Mouse (Mus musculus): ENCODE data around the gene Odf3b. TPM values are rescaled to one million over a fixed set of nuclear protein-coding genes. Genes with fewer than 3 reads are reported as not detected.

Odf3b gene
- total and polyA plus RNA-seq, 2 experiments from 2014 or later: 0.67 TPM; not detected in 1

- Histone ChIP-seq H3K9me3 (replicated peaks; ENCODE audit: control insufficient read depth, low read length) (no peaks in the 10 kb centered on the region), H3K27ac (ENCODE audit: low read depth) (no peak overlapping the region), H3K4me1 (ENCODE audit: control insufficient read depth, insufficient read depth) (peaks cover 20% of the 10 kb centered on the region), H3K4me3 (ENCODE audit: low read depth, low read length) (no peak overlapping the region), H3K4me2 (ENCODE audit: low read depth, low read length) (no peak overlapping the region), H3K36me3 (replicated peaks; ENCODE audit: control insufficient read depth, insufficient read depth, low read length) (peaks cover 53% of the 10 kb centered on the region), H3K9ac (replicated peaks; ENCODE audit: low read depth, low read length) (no peak overlapping the region), H3K27me3 (ENCODE audit: control insufficient read depth, insufficient read depth, low read length) (no peaks in the 10 kb centered on the region)
- 91% methylated on average over 9 of the region's 9 CpGs for WGBS
- no peak for DNase-seq (ENCODE audit: low spot score)
- no peak for ATAC-seq (ENCODE audit: insufficient read depth, low read depth)
- TF ChIP-seq CTCF (IDR thresholded peaks at IDR 0.05; ENCODE audit: low read depth) (no peak), EP300 (IDR thresholded peaks at IDR 0.05; ENCODE audit: low read depth) (no peak)
These were observed 42.9 kb upstream of the Odf3b start for GRCm38 (mm10) chr15:89421938-89422337.

GRCm38 (mm10) chr15:89415282-89415681 is 36.2 kb upstream of the Odf3b start:
- peak overlapping the region; percentile 22 for H3K4me2 ChIP-seq (ENCODE audit: low read depth, low read length)
- no peak overlapping the region for H3K4me3 ChIP-seq (ENCODE audit: low read depth, low read length)
- WGBS: 38% methylated on average over 8 of the region's 8 CpGs
- peaks cover 41% of the 10 kb centered on the region for H3K36me3 ChIP-seq (replicated peaks; ENCODE audit: control insufficient read depth, insufficient read depth, low read length)
- H3K9me3 ChIP-seq (replicated peaks; ENCODE audit: control insufficient read depth, low read length): no peaks in the 10 kb centered on the region
- DNase-seq (ENCODE audit: low spot score): peak; percentile 89
- H3K27me3 ChIP-seq (ENCODE audit: control insufficient read depth, insufficient read depth, low read length): no peaks in the 10 kb centered on the region
- ATAC-seq (ENCODE audit: insufficient read depth, low read depth): peak; percentile 91
- H3K27ac ChIP-seq (ENCODE audit: low read depth): peak overlapping the region; percentile 79
- no peak overlapping the region for H3K9ac ChIP-seq (replicated peaks; ENCODE audit: low read depth, low read length)
- TF ChIP-seq EP300 (IDR thresholded peaks at IDR 0.05; ENCODE audit: low read depth) (peak; percentile 78; the same call in 1 of the 2 replicates), CTCF (IDR thresholded peaks at IDR 0.05; ENCODE audit: low read depth) (no peak)
- no peaks in the 10 kb centered on the region for H3K4me1 ChIP-seq (ENCODE audit: control insufficient read depth, insufficient read depth)

GRCm38 (mm10) chr15:89410118-89410517 is 31.0 kb upstream of the Odf3b start, which contains the start of gene Syce3:
Gene Syce3 (minus strand): TSS chr15:89410503.
- Histone ChIP-seq H3K4me1 (ENCODE audit: control insufficient read depth, insufficient read depth) (no peaks in the 10 kb centered on the region), H3K9me3 (replicated peaks; ENCODE audit: control insufficient read depth, low read length) (peaks cover 20% of the 10 kb centered on the region), H3K36me3 (replicated peaks; ENCODE audit: control insufficient read depth, insufficient read depth, low read length) (no peaks in the 10 kb centered on the region), H3K27me3 (ENCODE audit: control insufficient read depth, insufficient read depth, low read length) (no peaks in the 10 kb centered on the region), H3K4me2 (ENCODE audit: low read depth, low read length) (no peak within 1 kb of the TSS), H3K9ac (replicated peaks; ENCODE audit: low read depth, low read length) (no peak within 1 kb of the TSS), H3K27ac (ENCODE audit: low read depth) (no peak within 1 kb of the TSS), H3K4me3 (ENCODE audit: low read depth, low read length) (no peak within 1 kb of the TSS)
- no peak for DNase-seq (ENCODE audit: low spot score)
- ATAC-seq (ENCODE audit: insufficient read depth, low read depth): no peak
- WGBS: 85% methylated on average over 24 of the region's 24 CpGs
- TF ChIP-seq CTCF (IDR thresholded peaks at IDR 0.05; ENCODE audit: low read depth): no peak
- TF ChIP-seq EP300 (IDR thresholded peaks at IDR 0.05; ENCODE audit: low read depth): no peak

- Histone ChIP-seq H3K9me3 (replicated peaks; ENCODE audit: control insufficient read depth, low read length) (peaks cover 23% of the 10 kb centered on the region), H3K4me1 (ENCODE audit: control insufficient read depth, insufficient read depth) (no peaks in the 10 kb centered on the region), H3K4me3 (ENCODE audit: low read depth, low read length) (no peak overlapping the region), H3K4me2 (ENCODE audit: low read depth, low read length) (no peak overlapping the region), H3K9ac (replicated peaks; ENCODE audit: low read depth, low read length) (no peak overlapping the region), H3K36me3 (replicated peaks; ENCODE audit: control insufficient read depth, insufficient read depth, low read length) (no peaks in the 10 kb centered on the region), H3K27ac (ENCODE audit: low read depth) (no peak overlapping the region), H3K27me3 (ENCODE audit: control insufficient read depth, insufficient read depth, low read length) (no peaks in the 10 kb centered on the region)
- ATAC-seq (ENCODE audit: insufficient read depth, low read depth) (no peak), DNase-seq (ENCODE audit: low spot score) (no peak)
- TF ChIP-seq EP300 (IDR thresholded peaks at IDR 0.05; ENCODE audit: low read depth): no peak
- no peak for TF ChIP-seq CTCF (IDR thresholded peaks at IDR 0.05; ENCODE audit: low read depth)
These were observed 27.6 kb upstream of the Odf3b start for GRCm38 (mm10) chr15:89406691-89407090.

- Histone ChIP-seq H3K4me3 (ENCODE audit: low read depth, low read length) (no peak overlapping the region), H3K36me3 (replicated peaks; ENCODE audit: control insufficient read depth, insufficient read depth, low read length) (no peaks in the 10 kb centered on the region), H3K9me3 (replicated peaks; ENCODE audit: control insufficient read depth, low read length) (peaks cover 23% of the 10 kb centered on the region), H3K9ac (replicated peaks; ENCODE audit: low read depth, low read length) (no peak overlapping the region), H3K27me3 (ENCODE audit: control insufficient read depth, insufficient read depth, low read length) (no peaks in the 10 kb centered on the region), H3K4me1 (ENCODE audit: control insufficient read depth, insufficient read depth) (no peaks in the 10 kb centered on the region), H3K4me2 (ENCODE audit: low read depth, low read length) (no peak overlapping the region), H3K27ac (ENCODE audit: low read depth) (no peak overlapping the region)
- DNase-seq (ENCODE audit: low spot score) (no peak), ATAC-seq (ENCODE audit: insufficient read depth, low read depth) (no peak)
- WGBS: 75% methylated on average over 10 of the region's 10 CpGs
- no peak for TF ChIP-seq EP300 (IDR thresholded peaks at IDR 0.05; ENCODE audit: low read depth)
- no peak for TF ChIP-seq CTCF (IDR thresholded peaks at IDR 0.05; ENCODE audit: low read depth)
These were observed 25.9 kb upstream of the Odf3b start for GRCm38 (mm10) chr15:89404831-89405623.
